Mouse (Mus musculus): ENCODE measurements around the gene Grpel1. TPM values are rescaled to one million over a fixed set of nuclear protein-coding genes. Genes with fewer than 3 reads are reported as not detected.

Gene Grpel1
- polyA plus RNA-seq, 1 experiment from 2014 or later = 58.4 TPM

Other genes starting within 250 kb of the Grpel1 start
- 7.5 and 10.5 TPM in 2 replicates for gene Sorcs2, start 66.9 kb upstream of the Grpel1 start, polyA plus RNA-seq (2016; fragmentation: Nextera tagmentation; extraction: Ambion mirVana)
- 1.7 and 2.1 TPM in 2 replicates for gene Tada2b, start 19.3 kb downstream of the Grpel1 start, polyA plus RNA-seq (2016; fragmentation: Nextera tagmentation; extraction: Ambion mirVana)
- 3.1 and 4.0 TPM in 2 replicates for gene Ccdc96, start 19.6 kb downstream of the Grpel1 start, polyA plus RNA-seq (2016; fragmentation: Nextera tagmentation; extraction: Ambion mirVana)
- gene Tbc1d14, start 128.3 kb downstream of the Grpel1 start, polyA plus RNA-seq (2016; fragmentation: Nextera tagmentation; extraction: Ambion mirVana) = 37.1 and 44.4 TPM in 2 replicates
- gene D5Ertd579e, start 231.0 kb downstream of the Grpel1 start, polyA plus RNA-seq (2016; fragmentation: Nextera tagmentation; extraction: Ambion mirVana) = 25.9 and 28.2 TPM in 2 replicates

Measured in hindbrain, embryonic 10.5 days (tissue).